Comparison of ENCODE assay signal across 20 mouse cellular contexts in the genomic region with DNA sequence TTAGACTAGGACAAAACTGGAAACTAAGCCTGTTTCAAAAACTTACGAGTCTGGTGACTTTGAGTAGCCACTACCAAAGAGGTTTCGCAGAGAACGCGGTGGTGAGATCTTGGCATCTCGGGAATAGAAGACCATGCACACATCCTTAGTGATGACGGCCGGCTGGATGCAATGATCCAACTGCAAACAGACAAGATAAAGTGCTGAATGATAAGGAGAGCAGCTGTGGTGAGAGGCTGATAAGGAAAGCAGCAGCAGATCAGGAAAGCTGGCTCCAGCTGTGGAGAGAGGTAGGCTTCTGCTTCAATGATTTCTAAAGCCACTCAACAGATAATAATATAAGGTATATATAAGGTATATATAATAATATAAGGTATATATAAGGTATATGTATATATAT. TPM values are rescaled to one million over a fixed set of nuclear protein-coding genes. Genes with fewer than 3 reads are reported as not detected.
A peak's percentile ranks its signal among the peaks of the same experiment; 100 is the strongest.
DNase-seq lines count a peak whose midpoint lies in the region; ATAC-seq and TF ChIP-seq lines count a peak whose summit lies in the region.
"Had no signal": no experiment of that assay in that cellular context is flagged by ENCODE, and none has a peak within 500 bp of the region (broad histone marks: within the 10 kb centered on the region; RNA-seq: fewer than 3 reads in every experiment).

No protein-coding gene starts in this region.

- peak; percentile 91 for ATAC-seq in G1E (ENCODE audit: extremely low read depth, insufficient number of reproducible peaks, low FRiP score, poor library complexity, severe bottlenecking)
- ATAC-seq: activated CD4-positive, CD25-positive, alpha-beta regulatory T cell, adult 4 months; CD4-positive, CD25-positive, alpha-beta regulatory T cell, adult 4 months; Patski had no signal

- no peak overlapping the region for H3K9ac ChIP-seq in MEL (ENCODE audit: control insufficient read depth, low read depth, low read length, poor library complexity, severe bottlenecking)

- no peak for TF ChIP-seq CTCF in G1E (IDR thresholded peaks at IDR 0.05; ENCODE audit: low read depth, low read length)
- TF ChIP-seq CTCF in MEL (IDR thresholded peaks at IDR 0.05 in 2 of 3, conservative IDR thresholded peaks at IDR 0.05 in 1 of 3; ENCODE audit: control insufficient read depth in 1 of 3, insufficient read depth in 1 of 3, low read depth in 2 of 3, low read length in 3 of 3, poor library complexity in 1 of 3, severe bottlenecking in 1 of 3), result no peak

- H3K4me1 ChIP-seq in G1E (ENCODE audit: insufficient read depth, low read depth, low read length) (peaks cover 18% of the 10 kb centered on the region), MEL (ENCODE audit: control insufficient read depth in 1 of 2, insufficient read depth in 2 of 2, low read length in 2 of 2) (no peaks in the 10 kb centered on the region)

- no peak overlapping the region for H3K4me3 ChIP-seq in G1E (ENCODE audit: low read depth, low read length)
- no peak overlapping the region for H3K4me3 ChIP-seq in MEL (ENCODE audit: control insufficient read depth in 1 of 2, insufficient read depth in 1 of 2, low read depth in 2 of 2, low read length in 2 of 2)

- no peaks in the 10 kb centered on the region for H3K79me2 ChIP-seq in MEL (ENCODE audit: control insufficient read depth, insufficient read depth, low read length, poor library complexity)

- H3K36me3 ChIP-seq in G1E (replicated peaks), result peaks cover 8% of the 10 kb centered on the region
- no peaks in the 10 kb centered on the region for H3K36me3 ChIP-seq in MEL (ENCODE audit: control insufficient read depth in 1 of 2, insufficient read depth in 2 of 2, low read length in 2 of 2)

- H3K27ac ChIP-seq in MEL (ENCODE audit: control insufficient read depth, low read depth, low read length), result no peak overlapping the region

- TF ChIP-seq EP300 in MEL (IDR thresholded peaks at IDR 0.05; ENCODE audit: low read depth in 1 of 2, low read length in 2 of 2), result peak in 1 of 2 experiments; percentile 22; a peak in 1 of 4 replicates

- TF ChIP-seq RAD21 in MEL (IDR thresholded peaks at IDR 0.05; ENCODE audit: low read depth, low read length), result no peak

- no peak for TF ChIP-seq POLR2A in MEL (IDR thresholded peaks at IDR 0.05; ENCODE audit: control insufficient read depth in 1 of 2, insufficient read depth in 1 of 2, low read depth in 1 of 2, low read length in 2 of 2, poor library complexity in 1 of 2)

- H3K27me3 ChIP-seq in G1E (ENCODE audit: insufficient read depth, low read length) (no peaks in the 10 kb centered on the region), MEL (ENCODE audit: control insufficient read depth in 1 of 2, insufficient read depth in 2 of 2, low read length in 2 of 2) (no peaks in the 10 kb centered on the region)
- H3K27me3 ChIP-seq: CH12.LX, Patski had no signal

- DNase-seq in G1E (ENCODE audit: low spot score) (peak; percentile 22), MEL (ENCODE audit: low read depth, low spot score) (no peak)
- no peak for DNase-seq in layer of hippocampus, adult 11-12 months (ENCODE audit: low spot score)
- no peak for DNase-seq in embryo, embryonic 10.5 days (ENCODE audit: low spot score)
- DNase-seq: adrenal gland, adult 2 months; adrenal gland, adult 8-10 months; adrenal gland, postnatal 10 days; adrenal gland, postnatal 14 days; adrenal gland, postnatal 25 days; adrenal gland, postnatal 36 days; B cell, adult 2 months; cerebellum, adult 11 months; cerebellum, adult 11-12 months; cerebellum, adult 18-20 months; cerebellum, adult 2 months; cerebellum, adult 8-10 months had no signal

- no peaks in the 10 kb centered on the region for H3K9me3 ChIP-seq in G1E (replicated peaks)
- H3K9me3 ChIP-seq in MEL (replicated peaks; ENCODE audit: insufficient read depth, low read length), result no peaks in the 10 kb centered on the region

TF ChIP-seq in MEL, 35 proteins besides CTCF, POLR2A, EP300 and RAD21:
- TF ChIP-seq GATA1 (IDR thresholded peaks at IDR 0.05; ENCODE audit: low read depth, low read length) (peak; percentile 71), ETS1 (IDR thresholded peaks at IDR 0.05; ENCODE audit: low read depth, low read length) (peak; percentile 32; the same call in 1 of the 2 replicates), TCF12 (IDR thresholded peaks at IDR 0.05; ENCODE audit: low read depth, low read length) (no peak)

RNA-seq across cellular contexts. Expression of a gene that starts 24.5 kb away (rescaled TPM):
- total RNA-seq in G1E (2014; fragmentation: Nextera tagmentation), result 50.1 and 53.1 TPM in 2 replicates
- total RNA-seq in G1E (2017), result 58.2 and 68.0 TPM in 2 replicates
- 143 and 171 TPM in 2 replicates for polyA plus RNA-seq in G1E (2012)
- 116 and 133 TPM in 2 replicates for total RNA-seq in MEL (2012; rRNA removed)
- polyA plus RNA-seq in MEL (2012; ENCODE audit: insufficient read depth in 1 of 2, insufficient read length in 2 of 2, low read depth in 1 of 2, low replicate concordance in 2 of 2, missing spikeins in 1 of 2), result 100 to 1,000 TPM in 1 of 2 experiments, not detected in 1; 219 TPM

RNA-seq across cellular contexts. Expression of a gene that starts 53.7 kb away (rescaled TPM):
- total RNA-seq in G1E (2014; fragmentation: Nextera tagmentation) (7.6 and 7.7 TPM in 2 replicates), G1E (2017) (5.7 and 6.6 TPM in 2 replicates), MEL (2012; rRNA removed) (12.8 and 13.4 TPM in 2 replicates)
- polyA plus RNA-seq in G1E (2012) (22.3 and 24.6 TPM in 2 replicates), MEL (2012; ENCODE audit: insufficient read depth in 1 of 2, insufficient read length in 2 of 2, low read depth in 1 of 2, low replicate concordance in 2 of 2, missing spikeins in 1 of 2) (10 to 100 TPM in 1 of 2 experiments, not detected in 1; 60.7 TPM)
